Mouse (Mus musculus) gastrocnemius, adult 8-10 months (tissue): ENCODE measurements around the gene Pyroxd1. TPM values are rescaled to one million over a fixed set of nuclear protein-coding genes. Genes with fewer than 3 reads are reported as not detected.
"Not testable (repeated sequence)": the region's sequence is repeated elsewhere in the genome, so short reads cannot be mapped to it uniquely, and the experiment has no call there.

Source experiments
- DNase-seq, 2 experiments: peaks; one replicate each; pipeline ENCODE4 v3.0.0; 2022; ENCODE audit warnings: low spot score in 2 of 2
- total RNA-seq, 4 experiments: library from RNA; stranded (reverse); gene quantifications; 2 replicates each; pipeline ENCODE4 v1.2.4; 2022

Gene Pyroxd1
- 10 to 100 TPM in 1 of 4 experiments, 1 to 10 TPM in 3; 7.3 to 11.3 (median 9.3) TPM for total RNA-seq

DNA sequence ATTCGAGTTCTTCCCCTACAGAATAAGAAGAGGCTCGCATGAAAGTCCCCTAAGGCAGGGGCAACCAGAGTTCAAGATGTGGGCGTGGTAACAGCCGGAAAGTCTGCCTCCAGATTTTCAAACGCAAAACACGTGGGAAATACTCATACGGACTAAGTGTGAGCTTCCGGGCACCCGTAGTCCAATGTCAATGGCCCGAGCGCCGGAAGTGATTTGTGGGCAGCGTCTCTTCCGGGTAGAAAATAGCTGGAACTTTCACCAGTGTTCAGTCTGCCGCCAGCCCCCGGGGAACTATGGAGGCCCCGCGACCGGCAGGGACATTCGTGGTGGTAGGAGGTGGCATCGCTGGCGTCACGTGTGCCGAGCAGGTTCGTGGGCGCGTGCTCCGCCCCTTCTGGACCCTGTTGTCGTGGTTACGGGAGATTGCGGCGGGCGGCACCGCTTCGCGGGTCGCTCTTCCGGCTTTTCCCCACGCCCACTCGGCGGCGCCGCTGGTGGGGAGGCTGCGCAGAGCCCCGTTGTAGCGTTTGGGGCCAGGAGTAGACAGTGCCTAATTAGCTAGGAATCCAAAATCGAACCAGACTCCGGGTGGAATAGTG is at the start of gene Pyroxd1:
Pyroxd1 (plus strand) TSS at position 215 of the 599 bp plus-strand sequence.
- peak; percentile 71 to 72 for DNase-seq

DNA sequence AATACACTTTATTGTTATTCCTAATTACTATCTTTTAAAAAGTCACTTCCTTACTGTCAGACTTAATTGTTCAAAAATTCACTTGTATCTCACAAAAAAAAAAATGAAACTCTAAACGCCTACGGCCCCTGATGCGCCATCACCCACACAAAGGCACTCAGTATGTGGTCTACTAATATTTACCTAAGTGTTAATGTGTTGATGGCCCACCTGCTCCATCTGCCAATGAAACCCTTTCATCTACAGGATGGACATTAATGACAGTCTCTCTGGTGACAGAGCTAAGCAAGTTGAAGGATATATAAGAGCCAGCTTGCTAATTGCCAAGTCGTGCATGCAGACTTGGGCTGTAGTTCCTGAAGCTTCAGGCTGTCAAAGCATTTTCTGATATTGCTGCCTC is 47.4 kb upstream of the Pyroxd1 start, which contains the start of gene Iapp:
Iapp (plus strand) TSS at position 326 of the 400 bp plus-strand sequence.
- no peak for DNase-seq

DNA sequence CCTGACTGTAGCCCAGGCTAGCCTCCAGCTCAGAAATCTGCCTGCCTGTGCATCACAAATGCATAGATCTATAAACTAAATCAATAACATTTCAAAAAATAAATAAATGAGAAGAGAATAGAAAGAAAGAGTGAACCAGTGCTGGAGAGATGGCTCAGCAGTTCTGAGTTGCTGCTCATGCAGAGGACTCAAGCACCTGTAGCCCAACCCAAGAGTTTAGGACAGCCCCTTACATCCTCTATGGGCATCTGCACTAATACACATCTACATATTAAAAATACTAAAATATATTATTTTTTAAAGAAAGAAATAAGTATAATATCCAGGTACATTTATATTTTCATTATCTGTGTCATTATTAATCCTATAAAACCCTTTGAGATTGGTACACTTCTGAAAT is 40.4 kb upstream of the Pyroxd1 start:
- DNase-seq, result no peak

- DNase-seq, result no peak
Observed at GRCm38 (mm10) chr6:142314285-142314684, 31.2 kb upstream of the Pyroxd1 start.

GRCm38 (mm10) chr6:142317106-142317505 is 28.3 kb upstream of the Pyroxd1 start:
- no peak for DNase-seq

GRCm38 (mm10) chr6:142322881-142323280 is 22.6 kb upstream of the Pyroxd1 start, which contains the start of gene Slco1a5:
Gene Slco1a5, minus strand, starts transcription at chr6:142322981.
- DNase-seq, result no peak

GRCm38 (mm10) chr6:142326598-142326997 is 18.9 kb upstream of the Pyroxd1 start:
- no peak for DNase-seq

DNA sequence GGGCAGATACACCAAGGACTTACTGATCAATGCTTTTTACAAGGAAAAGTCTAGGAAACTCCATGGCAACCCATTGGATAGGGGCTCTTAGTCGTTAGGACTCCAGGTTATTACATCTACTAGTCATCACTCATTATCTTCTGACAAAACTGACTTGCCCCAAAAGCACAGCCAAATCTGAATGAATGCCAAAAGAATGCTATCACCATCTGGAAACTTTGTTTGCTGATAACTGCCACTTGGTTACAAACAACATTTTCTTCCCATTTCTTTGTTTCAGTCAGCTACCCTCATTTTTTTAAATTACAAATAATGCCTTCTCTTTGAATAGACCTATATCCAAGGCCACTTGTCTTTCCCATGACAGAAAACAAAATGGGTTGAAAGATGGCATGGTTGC is 16.3 kb upstream of the Pyroxd1 start:
- no peak for DNase-seq

DNA sequence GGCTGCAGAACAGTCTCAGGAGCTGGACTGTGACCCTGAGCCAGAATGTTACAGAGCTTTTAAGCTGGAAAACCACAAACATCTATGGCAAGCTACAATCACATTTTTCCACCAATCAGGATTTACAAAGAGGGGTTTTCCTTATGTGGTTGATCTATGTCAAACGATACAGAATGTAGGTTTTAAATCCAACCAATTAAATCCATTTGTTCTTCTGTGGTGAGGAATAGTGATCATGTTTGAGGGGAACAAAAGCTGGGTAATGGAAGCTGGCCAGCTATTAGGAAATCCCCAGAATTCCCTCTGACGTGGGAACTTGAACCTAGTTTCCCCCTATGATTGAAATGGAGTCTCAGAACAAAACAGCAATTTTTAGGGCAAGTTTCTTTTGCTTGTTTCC is 6.5 kb upstream of the Pyroxd1 start:
- no peak for DNase-seq

DNA sequence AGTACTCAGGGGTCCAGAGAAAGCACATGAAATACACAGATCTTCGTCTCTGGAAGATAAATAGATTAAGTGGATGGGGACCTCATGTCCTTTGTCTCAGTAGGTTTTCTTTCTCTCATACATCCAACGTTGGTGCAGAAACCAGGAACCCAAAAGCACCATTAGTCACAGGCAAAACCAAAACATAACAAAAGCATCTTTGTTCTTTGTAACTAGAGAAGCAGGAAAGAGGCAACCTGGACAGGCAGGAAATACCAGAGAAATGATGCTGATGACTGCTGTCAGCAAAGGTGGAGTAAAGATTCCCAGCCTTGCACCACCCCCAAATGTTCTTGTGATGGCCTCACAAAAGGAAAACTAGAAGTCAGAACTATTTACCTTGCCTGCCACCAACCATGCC is 5.9 kb upstream of the Pyroxd1 start:
- DNase-seq, result no peak

DNA sequence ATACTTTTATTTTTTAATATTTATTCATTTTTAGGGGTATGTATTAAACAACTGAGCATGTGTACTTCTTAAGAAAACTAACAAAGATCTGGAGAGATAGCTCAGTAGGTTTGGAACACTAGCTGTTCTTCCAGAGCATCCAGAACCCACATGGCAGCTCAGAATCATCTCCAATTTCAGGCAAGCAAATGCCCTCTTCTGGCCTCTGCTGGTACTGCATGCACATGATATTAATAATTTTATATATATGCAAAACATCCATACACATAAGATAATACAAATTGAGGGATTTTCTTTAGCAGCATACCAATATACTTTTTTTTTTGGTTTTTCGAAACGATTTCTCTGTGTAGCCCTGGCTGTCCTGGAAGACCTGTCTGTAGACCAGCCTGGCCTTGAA is 1.9 kb upstream of the Pyroxd1 start:
- DNase-seq, result no peak

GRCm38 (mm10) chr6:142346181-142347110 is 992 bp downstream of the Pyroxd1 start:
- no peak for DNase-seq

DNA sequence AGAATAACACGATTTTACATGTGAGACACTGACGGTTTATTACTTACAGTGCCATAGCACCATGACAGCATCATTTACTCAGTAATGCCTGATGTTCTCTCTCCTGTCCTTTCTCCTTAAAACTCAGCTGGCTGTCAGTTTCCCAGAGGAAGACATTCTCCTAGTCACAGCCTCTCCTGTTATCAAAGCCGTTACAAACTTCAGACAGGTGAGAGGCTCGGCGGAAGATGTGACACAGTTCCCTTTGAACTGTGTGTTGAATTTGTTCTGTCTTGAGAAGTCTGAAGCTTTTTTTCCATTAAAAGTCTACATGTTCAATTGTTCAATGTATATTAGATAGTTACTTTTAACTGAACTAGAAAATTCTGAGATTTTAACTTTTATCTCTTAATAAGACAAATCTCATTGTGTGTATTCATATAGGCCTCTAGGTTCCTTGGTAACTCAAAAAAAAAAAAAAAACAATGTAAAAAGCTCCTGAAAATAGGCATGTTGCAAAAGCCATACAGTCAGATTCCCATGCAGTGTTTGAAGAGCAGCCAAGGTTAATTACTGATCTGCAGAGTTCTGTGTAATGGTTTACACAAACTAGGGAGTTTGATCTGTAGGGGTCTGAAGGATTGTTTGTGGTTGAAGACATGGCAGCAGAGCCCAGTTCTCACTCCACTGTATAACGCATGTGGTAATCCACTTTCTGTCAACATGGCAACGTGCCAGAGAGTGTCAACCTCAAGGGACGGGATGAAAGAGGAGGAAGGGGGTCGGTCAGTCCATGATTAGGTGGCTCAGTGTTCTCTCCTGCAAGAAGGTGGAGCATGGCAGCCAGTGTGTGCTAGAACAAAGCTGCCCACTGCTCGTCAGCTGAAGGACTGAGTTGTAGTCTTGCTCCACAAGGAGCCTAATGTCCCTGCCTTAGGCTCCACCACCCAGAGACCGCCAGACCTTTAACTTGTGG is 2.3 kb downstream of the Pyroxd1 start:
- no peak for DNase-seq

DNA sequence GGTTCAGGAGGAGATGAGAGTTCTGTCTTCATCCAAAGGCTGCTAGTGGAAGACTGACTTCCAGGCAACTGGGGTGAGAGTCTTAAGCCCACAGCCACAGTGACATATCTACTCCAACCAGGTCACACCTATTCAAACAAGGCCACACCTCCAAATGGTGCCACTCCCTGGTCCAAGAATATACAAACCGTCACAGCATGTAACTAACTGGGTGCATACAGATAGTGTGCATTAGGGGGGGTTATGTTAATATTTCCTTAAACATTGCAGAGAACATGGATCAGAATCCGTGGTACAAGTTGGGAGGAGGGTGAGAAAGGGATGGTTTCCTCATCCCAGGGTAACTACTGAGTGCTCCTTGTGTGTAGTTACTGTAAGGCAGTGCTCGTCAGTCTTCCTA is 6.6 kb downstream of the Pyroxd1 start:
- DNase-seq, result not testable (repeated sequence)

DNA sequence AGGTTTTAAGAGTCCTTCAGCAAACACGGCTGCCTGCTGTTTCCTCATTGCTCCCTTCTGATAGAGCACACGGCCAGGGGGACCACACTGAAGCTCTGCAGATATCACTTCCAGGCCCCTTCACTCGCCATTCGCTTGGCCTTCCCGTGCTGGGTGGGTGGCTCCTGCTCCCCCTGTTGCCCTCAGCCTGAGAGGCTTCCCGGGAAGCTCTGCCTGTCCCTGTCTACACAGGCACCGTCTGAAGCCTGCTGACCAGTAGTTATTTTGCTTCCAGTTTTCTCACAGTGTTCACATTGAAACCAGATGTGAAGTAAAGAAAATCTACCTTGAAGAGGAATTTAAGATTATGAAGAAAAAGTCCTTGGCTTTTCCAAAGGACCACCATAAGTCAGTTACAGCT is 11.7 kb downstream of the Pyroxd1 start:
- DNase-seq, result no peak

DNA sequence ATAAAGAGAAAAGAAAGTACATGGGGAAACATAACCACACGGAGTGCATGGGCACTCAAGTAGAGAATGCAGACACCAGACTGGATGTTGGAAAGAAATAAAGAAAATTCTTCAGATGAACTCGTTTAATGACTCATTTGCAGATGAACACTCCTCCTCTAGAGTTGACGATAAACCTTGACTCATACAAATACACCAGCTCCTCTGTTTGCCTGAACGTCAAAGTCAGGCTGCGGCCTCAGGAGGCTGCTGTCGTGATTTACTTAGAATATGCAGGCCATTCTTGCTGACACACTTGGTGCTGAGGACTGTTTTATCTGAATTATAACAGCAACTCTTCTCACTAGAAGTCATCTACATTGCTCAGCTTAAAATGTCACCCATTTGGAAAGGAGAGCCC is 16.6 kb downstream of the Pyroxd1 start:
- no peak for DNase-seq

DNA sequence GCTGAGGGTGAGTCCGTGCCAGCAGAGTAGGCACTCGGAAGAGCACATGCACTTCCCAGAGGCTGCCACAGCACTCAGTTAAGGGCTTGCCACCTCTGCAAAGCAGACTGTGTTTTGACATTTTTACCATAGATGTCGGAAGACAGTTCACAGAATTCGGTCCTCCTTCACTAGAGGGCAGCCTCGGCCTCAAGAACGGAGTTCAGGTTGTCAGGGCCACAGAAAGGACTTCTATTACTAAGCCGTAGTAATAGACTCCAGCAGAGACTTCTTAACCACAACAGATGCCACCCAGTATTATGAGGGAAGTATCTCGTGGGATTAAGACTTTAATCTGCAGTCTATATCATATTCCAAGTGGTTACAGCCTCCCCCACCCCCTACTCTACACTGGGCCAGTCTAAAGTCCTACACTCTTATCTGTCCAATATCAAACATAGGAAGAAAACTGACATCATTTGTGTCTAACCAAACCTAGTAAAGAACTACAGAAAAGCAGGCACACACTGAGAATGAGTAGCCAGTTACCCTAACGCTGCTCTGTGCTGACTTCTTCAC is 17.6 kb downstream of the Pyroxd1 start:
- DNase-seq, result no peak

DNA sequence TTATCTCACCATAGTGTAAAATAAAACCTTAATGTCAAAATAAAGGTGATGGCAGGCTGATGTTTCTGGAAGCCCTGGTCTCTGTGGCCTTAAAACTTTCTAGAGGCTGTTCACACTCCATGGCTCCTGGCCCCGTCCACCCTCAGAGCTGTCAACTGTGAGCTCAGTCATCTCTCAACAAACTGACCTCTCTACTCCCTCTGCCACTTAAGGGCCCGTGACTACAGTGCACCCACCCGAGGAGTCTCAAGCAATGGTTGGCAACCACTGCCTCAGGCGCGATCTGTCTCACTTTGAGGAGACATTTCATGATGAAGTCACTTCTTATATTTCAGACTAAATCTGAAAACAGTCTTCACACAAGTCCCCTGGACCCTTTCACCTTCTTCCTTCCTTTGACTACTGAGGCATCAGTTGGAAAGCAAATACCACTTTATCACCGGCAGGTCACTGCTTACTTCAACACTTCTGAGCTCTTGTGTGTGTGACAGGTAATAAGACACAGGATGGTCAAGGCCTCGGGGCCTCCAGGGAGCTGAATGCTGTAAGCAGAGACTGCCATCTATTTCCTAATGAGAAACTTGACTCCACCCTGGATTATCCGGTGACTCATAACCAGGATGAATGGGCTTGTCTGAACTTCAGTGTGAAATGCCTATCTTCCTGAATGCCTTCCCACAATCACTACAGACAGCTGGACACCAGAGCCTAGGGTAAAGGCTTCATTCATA is 20.5 kb downstream of the Pyroxd1 start:
- no peak for DNase-seq

GRCm38 (mm10) chr6:142366473-142367018 is 21.1 kb downstream of the Pyroxd1 start:
- DNase-seq, result no peak

DNA sequence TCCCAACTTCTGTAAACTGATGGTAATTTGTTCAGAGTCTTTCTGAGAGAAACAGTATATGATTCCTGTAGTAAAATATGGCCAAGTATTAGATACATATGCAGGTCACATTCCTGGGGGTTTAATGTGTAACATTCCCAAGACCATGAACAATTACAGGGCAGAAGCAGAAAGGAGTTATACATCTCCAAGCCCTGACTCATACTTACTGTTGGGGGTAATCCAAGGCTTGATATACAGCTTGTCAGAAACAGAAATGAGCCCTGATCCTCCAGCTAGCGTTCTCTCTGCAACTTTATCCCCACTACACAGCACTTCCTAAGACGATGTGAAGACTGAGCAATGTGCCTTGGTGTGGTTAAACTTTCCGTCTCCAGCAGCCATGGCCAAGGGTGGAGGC is 22.1 kb downstream of the Pyroxd1 start:
- DNase-seq, result no peak
